In genomic region chr9:68820036-68820435, GRCm38 (mm10) we compare ENCODE assay signal across 12 mouse cellular contexts.
"Had no signal": no experiment of that assay in that cellular context is flagged by ENCODE, and none has a peak within 500 bp of the region (broad histone marks: within the 10 kb centered on the region; RNA-seq: fewer than 3 reads in every experiment).

No protein-coding gene starts in this region.

- H3K27ac ChIP-seq: neural tube, embryonic 12.5 days; neural tube, embryonic 13.5 days; neural tube, embryonic 15.5 days; stomach, embryonic 15.5 days; stomach, postnatal 0 days had no signal

- H3K4me1 ChIP-seq: neural tube, embryonic 12.5 days; stomach, embryonic 15.5 days had no signal

- H3K4me3 ChIP-seq: neural tube, embryonic 12.5 days; neural tube, embryonic 13.5 days; neural tube, embryonic 15.5 days; stomach, embryonic 15.5 days had no signal

- H3K27me3 ChIP-seq: neural tube, embryonic 12.5 days; neural tube, embryonic 13.5 days; neural tube, embryonic 15.5 days; stomach, embryonic 15.5 days had no signal

- DNase-seq: retina, postnatal 1 day; thymus, adult 18-20 months; thymus, adult 2 months; thymus, postnatal 14 days; thymus, postnatal 25 days; thymus, postnatal 36 days; thymus, postnatal 4 days had no signal
